Mouse (Mus musculus): Measurements from ENCODE around the gene Slc1a5. TPM values are rescaled to one million over a fixed set of nuclear protein-coding genes. Genes with fewer than 3 reads are reported as not detected.
A peak's percentile ranks its signal among the peaks of the same experiment; 100 is the strongest.

Slc1a5 gene
- polyA plus RNA-seq, 1 experiment from 2014 or later = 11.6 TPM

DNA sequence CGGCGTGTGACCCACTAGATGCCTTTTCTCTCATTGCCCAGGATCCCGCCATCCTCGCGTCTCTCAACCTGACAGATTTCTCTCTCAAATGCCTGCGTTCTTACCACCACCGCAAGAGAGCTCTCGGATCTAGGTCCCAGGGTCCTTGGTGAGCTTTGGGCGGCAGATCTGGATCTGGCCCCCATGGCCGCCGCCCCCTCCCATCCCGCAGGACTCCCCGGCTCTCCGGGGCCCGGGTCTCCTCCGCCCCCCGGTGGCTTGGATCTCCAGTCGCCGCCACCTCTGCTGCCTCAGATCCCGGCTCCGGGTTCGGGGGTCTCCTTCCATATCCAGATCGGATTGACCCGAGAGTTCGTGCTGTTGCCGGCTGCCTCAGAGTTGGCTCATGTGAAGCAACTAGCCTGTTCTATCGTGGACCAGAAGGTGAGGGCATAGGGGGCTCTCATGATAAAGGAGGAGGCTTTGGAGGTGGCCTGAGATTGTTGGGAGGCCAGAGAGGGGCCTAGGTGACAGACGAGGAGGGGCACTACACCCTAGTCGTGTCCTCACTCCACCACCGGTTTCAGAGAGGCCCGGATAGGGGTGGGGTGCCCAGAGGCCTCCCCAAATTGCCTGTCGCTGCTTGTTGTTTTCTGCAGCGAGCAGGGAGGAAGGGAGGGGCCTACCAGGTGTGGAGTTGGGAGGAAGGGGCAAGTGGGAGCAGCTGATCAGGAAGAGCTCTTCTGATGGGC lies 62.5 kb downstream of the Slc1a5 start:
- H3K4me3 ChIP-seq = peak overlapping the region; percentile 56
- peaks cover 27% of the 10 kb centered on the region for H3K36me3 ChIP-seq
- peak; percentile 5; the same call in 1 of the 2 replicates for ATAC-seq (ENCODE audit: low FRiP score, low read depth)

GRCm38 (mm10) chr7:16844696-16845071 lies 63.5 kb downstream of the Slc1a5 start:
- H3K4me2 ChIP-seq = peak overlapping the region; percentile 82
- 65% methylated on average over 3 of the region's 3 CpGs for WGBS
- H3K9ac ChIP-seq = no peak overlapping the region
- H3K9me3 ChIP-seq = no peaks in the 10 kb centered on the region
- H3K27ac ChIP-seq (replicated peaks) = peak overlapping the region; percentile 24; the same call in 1 of the 2 replicates
- H3K4me3 ChIP-seq = peak overlapping the region; percentile 56; the same call in 1 of the 2 replicates
- H3K36me3 ChIP-seq = peaks cover 24% of the 10 kb centered on the region
- H3K4me1 ChIP-seq (replicated peaks) = peaks cover 35% of the 10 kb centered on the region
- no peaks in the 10 kb centered on the region for H3K27me3 ChIP-seq
- ATAC-seq (ENCODE audit: low FRiP score, low read depth) = no peak

More for the DNA sequence above, 62.5 kb downstream of the Slc1a5 start:
- peak overlapping the region; percentile 69 for H3K27ac ChIP-seq (replicated peaks)
- H3K4me2 ChIP-seq = peak overlapping the region; percentile 82
- WGBS = 2% methylated on average over 33 of the region's 33 CpGs
- no peaks in the 10 kb centered on the region for H3K9me3 ChIP-seq
- peaks cover 33% of the 10 kb centered on the region for H3K4me1 ChIP-seq (replicated peaks)
- H3K9ac ChIP-seq = peak overlapping the region; percentile 52
- H3K27me3 ChIP-seq = no peaks in the 10 kb centered on the region

- no peaks in the 10 kb centered on the region for H3K27me3 ChIP-seq
- H3K4me1 ChIP-seq (replicated peaks) = peaks cover 35% of the 10 kb centered on the region
- H3K27ac ChIP-seq (replicated peaks) = peak overlapping the region; percentile 24; the same call in 1 of the 2 replicates
- ATAC-seq (ENCODE audit: low FRiP score, low read depth) = no peak
- no peaks in the 10 kb centered on the region for H3K9me3 ChIP-seq
- H3K36me3 ChIP-seq = peaks cover 25% of the 10 kb centered on the region
- peak overlapping the region; percentile 17 for H3K4me3 ChIP-seq
- H3K9ac ChIP-seq = no peak overlapping the region
- 38% methylated on average over 14 of the region's 14 CpGs for WGBS
- H3K4me2 ChIP-seq = peak overlapping the region; percentile 82
Measured at GRCm38 (mm10) chr7:16845072-16845819, 64.1 kb downstream of the Slc1a5 start.

- Histone ChIP-seq H3K9ac (no peak overlapping the region), H3K36me3 (peaks cover 22% of the 10 kb centered on the region), H3K4me3 (no peak overlapping the region), H3K27ac (replicated peaks) (no peak overlapping the region), H3K9me3 (no peaks in the 10 kb centered on the region), H3K27me3 (no peaks in the 10 kb centered on the region), H3K4me2 (peak overlapping the region; percentile 82), H3K4me1 (replicated peaks) (peaks cover 35% of the 10 kb centered on the region)
- no peak for ATAC-seq (ENCODE audit: low FRiP score, low read depth)
- WGBS = 41% methylated on average over 10 of the region's 10 CpGs
Measured at GRCm38 (mm10) chr7:16845820-16846167, 64.7 kb downstream of the Slc1a5 start.

DNA sequence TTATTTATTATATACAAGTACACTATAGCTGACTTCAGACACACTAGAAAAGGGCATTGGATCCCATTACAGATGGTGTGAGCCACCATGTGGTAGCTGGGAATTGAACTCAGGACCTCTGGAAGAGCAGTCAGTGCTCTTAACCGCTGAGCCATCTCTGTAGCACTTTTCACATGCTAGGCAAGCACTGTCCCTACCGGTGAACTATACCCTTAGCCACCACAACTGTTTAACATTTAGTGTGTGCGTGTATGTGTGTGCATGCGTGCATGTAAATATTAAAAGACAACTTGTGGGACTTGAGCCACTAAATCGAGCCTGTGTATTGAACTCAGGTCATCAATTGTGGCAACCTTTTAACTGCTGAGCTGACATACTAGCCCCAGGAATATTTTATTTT lies 65.6 kb downstream of the Slc1a5 start:
- 95% methylated on average over 5 of the region's 5 CpGs for WGBS
- peaks cover 35% of the 10 kb centered on the region for H3K4me1 ChIP-seq (replicated peaks)
- H3K9ac ChIP-seq = no peak overlapping the region
- no peak overlapping the region for H3K4me2 ChIP-seq
- no peak for ATAC-seq (ENCODE audit: low FRiP score, low read depth)
- no peak overlapping the region for H3K27ac ChIP-seq (replicated peaks)
- H3K27me3 ChIP-seq = no peaks in the 10 kb centered on the region
- H3K4me3 ChIP-seq = no peak overlapping the region
- H3K36me3 ChIP-seq = peaks cover 16% of the 10 kb centered on the region; the same call in 1 of the 2 replicates
- no peaks in the 10 kb centered on the region for H3K9me3 ChIP-seq

DNA sequence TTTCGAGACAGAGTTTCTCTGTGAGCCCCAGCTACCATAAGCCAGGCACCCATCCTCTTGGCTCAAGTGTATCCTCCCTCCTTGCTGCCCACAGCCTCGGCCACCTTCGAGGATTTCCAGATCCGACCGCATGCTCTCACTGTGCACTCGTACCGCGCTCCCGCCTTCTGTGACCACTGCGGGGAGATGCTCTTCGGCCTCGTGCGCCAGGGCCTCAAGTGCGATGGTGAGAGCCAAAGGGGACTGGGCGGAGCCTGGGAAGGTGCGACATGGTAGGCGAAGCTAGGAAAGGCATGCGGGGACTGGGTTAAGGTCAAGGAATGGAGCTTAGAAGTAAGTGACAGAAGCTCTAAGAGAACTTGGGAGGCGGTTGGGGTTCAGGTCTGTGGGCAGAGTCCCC lies 66.4 kb downstream of the Slc1a5 start:
- H3K9me3 ChIP-seq = no peaks in the 10 kb centered on the region
- no peak overlapping the region for H3K9ac ChIP-seq
- WGBS = 88% methylated on average over 19 of the region's 19 CpGs
- H3K4me1 ChIP-seq (replicated peaks) = peaks cover 30% of the 10 kb centered on the region
- peaks cover 16% of the 10 kb centered on the region; the same call in 1 of the 2 replicates for H3K36me3 ChIP-seq
- H3K27ac ChIP-seq (replicated peaks) = no peak overlapping the region
- H3K27me3 ChIP-seq = no peaks in the 10 kb centered on the region
- ATAC-seq (ENCODE audit: low FRiP score, low read depth) = no peak
- no peak overlapping the region for H3K4me3 ChIP-seq
- no peak overlapping the region for H3K4me2 ChIP-seq

Other genes starting within 250 kb of the Slc1a5 start
- gene Arhgap35, start 166.3 kb upstream of the Slc1a5 start, polyA plus RNA-seq (2015; fragmentation: Nextera tagmentation; extraction: Ambion mirVana) = 33.0 and 33.8 TPM in 2 replicates
- not detected in 2 replicates for gene Ceacam15, start 105.6 kb upstream of the Slc1a5 start, polyA plus RNA-seq (2015; fragmentation: Nextera tagmentation; extraction: Ambion mirVana)
- gene Ceacam9, start 59.4 kb upstream of the Slc1a5 start, polyA plus RNA-seq (2015; fragmentation: Nextera tagmentation; extraction: Ambion mirVana) = 0.14 TPM in 1 of 2 replicates, not detected in the other
- gene Ap2s1, start 42.9 kb upstream of the Slc1a5 start, polyA plus RNA-seq (2015; fragmentation: Nextera tagmentation; extraction: Ambion mirVana) = 444 and 451 TPM in 2 replicates
- gene Strn4, start 34.5 kb downstream of the Slc1a5 start, polyA plus RNA-seq (2015; fragmentation: Nextera tagmentation; extraction: Ambion mirVana) = 171 and 184 TPM in 2 replicates
- gene Fkrp, start 35.4 kb downstream of the Slc1a5 start, polyA plus RNA-seq (2015; fragmentation: Nextera tagmentation; extraction: Ambion mirVana) = 46.5 and 50.9 TPM in 2 replicates
- gene Prkd2, start 61.6 kb downstream of the Slc1a5 start, polyA plus RNA-seq (2015; fragmentation: Nextera tagmentation; extraction: Ambion mirVana) = 6.2 and 6.7 TPM in 2 replicates
- 5.1 and 5.6 TPM in 2 replicates for gene Dact3, start 94.0 kb downstream of the Slc1a5 start, polyA plus RNA-seq (2015; fragmentation: Nextera tagmentation; extraction: Ambion mirVana)
- 1.3 and 5.3 TPM in 2 replicates for gene Gng8, start 110.4 kb downstream of the Slc1a5 start, polyA plus RNA-seq (2015; fragmentation: Nextera tagmentation; extraction: Ambion mirVana)
- 0.13 and 0.52 TPM in 2 replicates for gene Ptgir, start 125.2 kb downstream of the Slc1a5 start, polyA plus RNA-seq (2015; fragmentation: Nextera tagmentation; extraction: Ambion mirVana)
- 382 and 391 TPM in 2 replicates for gene Calm3, start 142.8 kb downstream of the Slc1a5 start, polyA plus RNA-seq (2015; fragmentation: Nextera tagmentation; extraction: Ambion mirVana)
- 142 and 150 TPM in 2 replicates for gene Pnmal2, start 163.3 kb downstream of the Slc1a5 start, polyA plus RNA-seq (2015; fragmentation: Nextera tagmentation; extraction: Ambion mirVana)
- gene Pnmal1, start 178.3 kb downstream of the Slc1a5 start, polyA plus RNA-seq (2015; fragmentation: Nextera tagmentation; extraction: Ambion mirVana) = 52.6 and 57.5 TPM in 2 replicates
- gene Gm42372, start 201.7 kb downstream of the Slc1a5 start, polyA plus RNA-seq (2015; fragmentation: Nextera tagmentation; extraction: Ambion mirVana) = 5.9 and 6.0 TPM in 2 replicates
- gene Ccdc8, start 211.4 kb downstream of the Slc1a5 start, polyA plus RNA-seq (2015; fragmentation: Nextera tagmentation; extraction: Ambion mirVana) = 7.4 and 7.7 TPM in 2 replicates
- 125 and 136 TPM in 2 replicates for gene Ppp5c, start 246.6 kb downstream of the Slc1a5 start, polyA plus RNA-seq (2015; fragmentation: Nextera tagmentation; extraction: Ambion mirVana)